Mouse (Mus musculus) cerebellum, postnatal 14 days (tissue): Measurements from ENCODE around the gene Atp6v0c.
"Not testable (repeated sequence)": the region's sequence is repeated elsewhere in the genome, so short reads cannot be mapped to it uniquely, and the experiment has no call there.

Experiments used
- DNase-seq, 2 experiments: peaks; one replicate each; pipeline ENCODE4 v3.0.0; 2021; ENCODE audit warnings: mixed read lengths in 2 of 2

Atp6v0c gene

DNA sequence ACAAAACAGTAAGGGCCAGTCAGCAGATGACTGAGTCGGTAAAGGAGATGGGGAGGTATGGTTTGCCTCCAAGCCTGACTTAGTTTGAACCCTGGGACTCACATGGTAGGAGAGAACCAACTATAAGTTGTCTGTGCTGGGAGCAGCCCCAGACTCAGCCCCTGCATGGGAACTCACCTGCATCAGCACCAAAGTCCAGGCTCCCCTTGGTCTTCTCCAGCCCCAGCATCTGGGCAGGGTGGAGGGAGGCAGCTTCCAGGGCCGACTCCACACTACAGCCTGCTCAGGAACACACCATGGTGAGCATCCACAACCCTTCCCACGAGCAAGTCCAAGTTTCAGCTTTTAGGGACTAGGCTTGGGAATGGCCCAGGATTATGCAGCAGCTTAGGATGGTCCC, 13.1 kb downstream of the Atp6v0c start:
- no peak for DNase-seq

DNA sequence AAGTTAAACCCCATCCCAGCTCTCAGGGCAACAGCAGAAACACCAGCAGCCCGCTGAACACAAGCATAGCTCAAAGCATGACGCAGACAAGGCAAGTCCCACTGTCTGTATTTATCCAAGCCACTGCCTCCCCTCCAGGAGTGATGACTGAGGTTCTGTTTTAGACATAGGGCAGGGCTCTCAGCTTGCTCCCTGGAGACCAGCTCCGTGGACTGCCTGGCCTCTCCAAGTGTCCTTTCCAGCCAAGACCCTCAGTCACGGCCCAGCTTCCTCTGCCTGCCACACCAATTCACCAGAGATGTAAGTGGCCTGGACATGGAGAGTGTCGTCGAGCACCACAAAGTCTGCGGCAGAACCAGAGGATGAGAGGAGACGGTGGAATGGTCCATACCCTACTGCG, 13.8 kb downstream of the Atp6v0c start:
- DNase-seq = no peak

DNA sequence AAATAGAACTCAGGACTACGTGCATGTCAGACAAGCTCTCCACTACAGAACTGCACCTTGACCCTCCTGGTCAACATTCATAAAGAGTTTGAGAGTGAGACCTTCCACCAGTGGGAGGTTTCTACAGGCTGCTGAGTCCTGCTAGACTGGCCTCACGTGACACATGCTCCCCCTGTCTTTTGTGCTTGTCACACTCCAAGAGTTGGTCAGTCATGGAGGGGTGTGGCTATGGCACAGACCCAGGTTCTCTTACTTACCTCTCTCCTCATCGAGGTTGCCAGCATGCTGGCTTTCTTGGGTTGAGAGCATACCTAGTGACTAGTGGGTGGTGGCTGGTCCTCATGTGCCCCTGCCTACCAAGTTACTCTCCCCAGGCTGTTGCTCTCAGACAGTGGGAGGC, 15.0 kb downstream of the Atp6v0c start:
- no peak for DNase-seq

DNA sequence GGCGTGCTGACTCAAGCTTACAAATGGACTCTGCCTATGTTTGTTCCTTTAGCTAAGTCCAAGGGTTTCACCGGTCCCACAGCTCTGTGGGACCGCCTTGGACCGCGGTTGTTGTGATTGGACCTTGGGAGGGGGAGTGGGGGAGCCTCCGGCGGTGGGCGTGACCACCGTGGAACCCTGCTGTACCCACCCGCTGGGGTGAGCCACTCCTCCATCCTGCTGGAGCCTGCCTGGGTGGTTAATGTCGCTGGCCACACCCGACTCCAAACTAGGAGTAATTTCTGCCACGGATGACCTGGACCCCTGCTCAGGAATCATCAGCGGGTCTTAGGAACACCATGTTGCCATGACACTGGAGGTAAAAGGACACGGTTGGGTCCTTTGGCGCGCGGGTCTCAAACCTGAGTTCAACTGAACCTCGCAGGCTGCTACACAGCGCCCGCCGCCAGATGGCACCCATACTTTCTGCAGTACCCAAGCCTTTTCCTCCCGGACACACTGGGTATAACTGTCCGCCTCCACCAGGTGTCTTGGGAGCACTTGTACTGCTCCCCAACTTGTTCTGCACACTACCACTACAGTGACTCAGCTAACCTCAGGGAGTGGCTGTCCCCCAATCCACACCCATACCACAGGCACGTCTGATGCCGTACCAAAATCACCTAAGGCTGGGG, 17.5 kb downstream of the Atp6v0c start:
- DNase-seq = peak; percentile 88 to 91

DNA sequence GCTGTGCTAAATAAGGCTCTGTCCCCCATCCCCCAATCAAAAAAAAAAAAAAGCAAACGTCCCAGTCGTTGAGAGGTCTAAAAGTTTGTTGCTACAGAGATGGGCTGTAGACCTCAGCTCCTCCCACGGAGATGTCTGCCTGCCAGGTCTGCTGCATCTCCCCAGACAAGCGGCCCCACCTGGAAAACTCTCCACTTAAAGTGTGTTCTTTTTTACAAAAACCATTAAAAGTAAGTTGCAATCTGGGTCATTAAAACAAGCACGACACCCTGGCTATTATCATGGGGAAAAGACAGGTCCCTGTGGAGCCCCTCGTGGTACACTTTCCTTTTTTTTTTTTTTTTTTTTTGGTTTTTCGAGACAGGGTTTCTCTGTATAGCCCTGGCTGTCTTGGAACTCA, 18.1 kb downstream of the Atp6v0c start:
- no peak for DNase-seq

DNA sequence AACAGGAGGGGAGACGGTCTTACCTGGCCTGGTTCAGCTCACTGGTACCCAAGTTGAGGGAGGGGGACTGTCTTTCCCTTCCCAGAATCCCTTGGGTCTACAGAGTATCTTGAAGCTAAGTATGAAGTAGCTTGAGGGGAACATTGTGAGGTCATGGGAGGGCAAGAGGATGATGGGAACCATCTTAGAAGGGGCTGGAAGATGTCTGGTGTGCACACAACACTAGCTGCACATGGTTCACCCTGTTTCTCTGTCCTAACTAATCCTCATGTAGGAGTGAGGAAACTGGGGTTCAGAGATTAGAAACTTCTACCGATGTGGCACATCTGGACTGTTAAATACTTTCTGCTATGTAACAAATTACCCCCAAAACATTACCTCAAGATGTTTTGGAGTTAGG, 18.7 kb downstream of the Atp6v0c start, which contains the start of gene Pdpk1:
TSS of gene Pdpk1 (minus strand) at position 101 of the 400 bp plus-strand sequence.
- DNase-seq = no peak

DNA sequence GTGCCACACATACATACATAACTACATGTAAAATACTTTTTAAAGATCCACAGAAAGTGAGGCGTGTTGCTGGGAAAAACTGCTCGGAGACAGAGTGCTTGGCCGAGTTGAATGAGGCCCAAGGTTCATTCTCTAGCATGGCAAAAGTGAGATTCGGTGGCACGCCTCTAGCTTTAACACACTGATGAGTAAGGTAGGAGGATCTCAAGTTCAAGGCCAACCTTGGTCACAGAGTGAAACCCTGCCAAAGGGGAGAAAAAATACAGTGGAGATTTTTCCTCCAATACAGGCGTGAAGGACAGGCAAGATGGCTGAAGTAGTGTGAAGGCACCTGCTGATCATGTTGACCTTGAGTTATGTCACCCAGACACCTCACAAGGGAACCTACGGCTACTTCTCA, 20.1 kb downstream of the Atp6v0c start:
- DNase-seq = no peak

DNA sequence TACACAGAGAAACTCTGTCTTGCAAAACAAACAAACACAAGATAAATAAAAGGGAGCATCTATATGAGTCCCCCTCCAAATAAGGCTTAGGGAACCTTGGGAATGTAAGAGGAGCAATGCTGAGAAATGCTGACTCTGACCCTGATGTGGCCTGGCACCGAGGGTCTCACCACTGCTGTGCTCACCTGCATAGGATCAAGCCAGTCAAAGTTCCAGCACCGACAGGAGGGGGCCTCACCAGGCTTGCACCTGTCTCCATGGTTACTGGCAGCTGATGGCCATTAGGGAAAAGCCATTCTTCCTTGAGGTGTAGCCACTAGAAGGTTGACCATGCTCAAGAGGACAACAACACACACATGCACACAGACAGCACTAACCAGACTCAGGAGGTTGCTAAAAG, 26.6 kb downstream of the Atp6v0c start:
- no peak for DNase-seq

DNA sequence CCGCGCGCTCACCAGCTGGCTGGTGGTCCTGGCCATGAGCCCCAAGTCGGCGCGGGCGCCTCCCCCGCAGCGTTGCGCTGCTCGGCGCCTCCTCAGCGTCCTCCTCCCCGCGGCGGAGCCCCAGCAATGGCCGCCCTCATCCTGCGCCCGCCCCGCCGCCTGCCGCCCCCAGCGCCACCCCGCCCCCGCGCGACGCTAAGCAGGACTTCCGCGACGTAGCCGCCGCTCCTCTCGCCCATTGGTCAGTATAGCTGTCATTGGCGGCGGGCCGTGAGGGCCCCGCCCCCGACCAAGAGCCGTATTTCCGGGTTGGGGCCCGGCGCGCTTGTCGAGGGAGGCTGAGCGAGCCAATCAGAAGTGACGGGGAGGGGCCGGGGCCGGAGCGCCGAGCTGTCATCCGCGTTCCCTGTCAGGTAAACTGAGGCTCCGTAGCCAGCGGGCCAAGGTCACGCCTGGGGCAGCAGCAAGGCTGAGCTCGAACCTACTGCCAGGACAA, 28.0 kb downstream of the Atp6v0c start:
- peak; percentile 98 for DNase-seq

DNA sequence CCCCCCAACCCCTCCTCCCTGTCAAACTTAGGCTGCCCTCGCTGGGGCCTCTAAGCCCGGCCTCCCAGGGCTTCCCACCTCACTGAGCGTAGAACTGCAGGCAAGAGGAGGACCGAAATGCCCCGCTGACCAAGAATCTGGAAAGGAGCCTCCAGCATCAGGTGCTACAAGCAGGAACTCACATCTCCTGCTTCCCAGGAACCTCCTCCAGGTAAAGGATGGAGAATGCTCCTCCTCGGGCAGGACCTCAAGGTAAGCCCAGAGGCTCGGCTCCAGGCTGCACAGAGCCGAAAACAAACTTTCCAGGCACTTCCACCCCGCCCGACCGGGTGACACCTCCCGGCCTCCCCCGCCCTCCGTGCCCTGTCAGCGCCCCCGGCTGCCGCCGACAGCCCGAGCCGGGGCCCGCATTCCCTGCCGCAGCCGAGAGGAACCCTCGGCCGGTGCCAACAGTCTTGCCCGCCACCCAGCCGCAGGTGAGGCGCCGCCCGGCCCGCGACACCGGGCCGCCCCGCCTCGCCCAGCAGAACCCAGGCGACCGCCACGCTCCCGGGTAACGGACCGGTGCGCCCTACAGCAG, 28.6 kb downstream of the Atp6v0c start:
- DNase-seq = no peak

DNA sequence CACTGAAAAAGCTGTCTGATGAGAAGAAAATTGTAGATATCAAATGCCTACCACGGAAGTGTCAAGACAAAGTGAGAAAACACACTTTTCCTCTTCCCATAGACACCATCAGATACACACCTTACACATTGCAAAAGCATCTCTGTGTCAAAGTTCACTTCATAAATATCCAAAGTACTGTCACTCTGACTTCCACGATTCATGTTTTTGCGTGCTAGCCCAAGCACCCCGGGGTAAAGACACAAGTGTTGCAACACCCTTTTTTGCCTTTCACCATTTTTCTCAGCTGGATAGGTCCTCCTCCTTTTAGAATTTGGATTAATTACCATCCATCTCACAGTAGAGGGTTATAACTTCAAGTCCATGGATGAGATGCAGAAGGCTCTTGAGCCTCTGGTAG, 29.5 kb downstream of the Atp6v0c start:
- no peak for DNase-seq

DNA sequence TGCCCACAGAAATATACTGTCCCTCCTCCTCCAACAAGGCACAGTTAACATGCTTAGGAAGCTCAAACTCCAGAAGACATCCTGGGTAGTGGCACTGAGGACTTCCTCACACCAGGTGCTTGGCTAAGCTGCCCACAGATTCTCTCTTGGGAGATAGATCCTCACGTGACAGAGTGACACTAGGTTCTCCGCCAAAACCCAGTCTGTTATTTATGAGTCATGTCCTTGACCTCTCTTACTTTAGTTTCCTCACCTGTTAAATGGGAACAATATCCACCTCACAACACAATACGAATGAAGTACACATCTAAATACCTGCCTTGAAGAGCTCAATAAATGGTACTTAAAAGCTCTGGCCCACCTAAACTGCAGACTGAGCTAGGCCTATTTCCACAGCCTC, 30.2 kb downstream of the Atp6v0c start:
- DNase-seq = no peak

DNA sequence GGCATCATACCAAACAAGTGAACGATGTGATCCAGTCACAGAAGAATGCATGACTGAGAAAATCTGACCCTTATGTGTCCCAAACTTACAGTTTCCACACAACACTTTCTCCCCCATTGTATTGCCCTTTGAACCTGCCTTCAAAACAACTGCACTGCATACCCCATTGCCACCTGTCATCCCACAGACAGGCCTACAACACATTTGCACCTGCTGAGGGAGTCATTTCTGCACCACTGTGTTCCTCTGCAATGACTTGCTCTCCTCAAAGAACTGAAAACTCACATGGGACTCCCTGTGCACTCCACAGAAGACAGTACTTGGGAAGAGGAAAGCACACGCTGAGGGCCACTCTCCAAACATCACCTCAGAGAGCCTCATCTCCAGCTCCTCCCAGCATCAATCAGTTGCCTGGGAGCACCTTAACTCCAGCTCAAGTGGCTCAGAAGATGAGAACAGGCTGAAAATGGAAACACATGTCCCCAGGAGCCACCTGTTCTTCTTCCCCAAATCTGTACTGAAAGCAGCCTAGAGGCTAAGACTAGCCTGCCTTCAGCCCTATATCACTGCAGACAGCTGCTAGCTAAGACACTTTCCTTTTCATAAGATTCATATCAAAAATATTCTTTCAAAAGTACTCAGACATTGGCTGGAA, 32.1 kb downstream of the Atp6v0c start:
- no peak for DNase-seq

DNA sequence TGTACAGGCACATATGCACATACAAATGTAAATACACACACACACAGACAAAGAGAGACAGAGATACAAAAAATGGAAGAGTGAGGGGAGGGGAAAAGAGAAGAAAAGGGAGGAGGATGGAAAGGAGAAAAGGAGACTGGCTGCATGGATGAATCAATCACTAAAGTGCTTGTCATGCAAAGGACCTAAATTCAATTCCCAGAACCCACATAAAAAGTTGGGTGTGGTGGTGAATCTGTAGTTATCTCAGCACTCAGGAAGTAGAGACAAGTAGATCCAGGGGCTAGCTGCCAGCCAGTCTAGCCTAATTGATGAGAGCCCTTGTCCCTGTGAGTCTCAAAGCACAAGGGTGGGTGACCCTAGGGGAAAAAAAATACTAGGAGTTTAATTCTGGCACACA, 35.4 kb downstream of the Atp6v0c start:
- DNase-seq = no peak

DNA sequence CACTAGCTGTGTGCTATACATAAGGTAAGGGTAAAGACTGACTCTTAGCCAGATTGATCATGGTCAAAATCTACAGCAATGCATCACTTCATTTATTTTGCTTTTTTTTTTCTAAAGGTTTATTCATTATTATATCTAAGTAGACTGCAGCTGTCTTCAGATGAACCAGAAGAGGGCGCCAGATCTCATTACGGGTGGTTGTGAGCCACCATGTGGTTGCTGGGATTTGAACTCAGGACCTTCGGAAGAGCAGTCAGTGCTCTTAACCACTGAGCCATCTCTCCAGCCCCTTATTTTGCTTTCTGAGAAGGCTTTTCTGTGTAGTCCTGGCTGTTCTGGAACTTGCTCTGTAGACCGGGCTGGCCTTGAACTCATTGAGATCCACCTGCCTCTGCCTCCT, 36.6 kb downstream of the Atp6v0c start:
- DNase-seq = not testable (repeated sequence)

DNA sequence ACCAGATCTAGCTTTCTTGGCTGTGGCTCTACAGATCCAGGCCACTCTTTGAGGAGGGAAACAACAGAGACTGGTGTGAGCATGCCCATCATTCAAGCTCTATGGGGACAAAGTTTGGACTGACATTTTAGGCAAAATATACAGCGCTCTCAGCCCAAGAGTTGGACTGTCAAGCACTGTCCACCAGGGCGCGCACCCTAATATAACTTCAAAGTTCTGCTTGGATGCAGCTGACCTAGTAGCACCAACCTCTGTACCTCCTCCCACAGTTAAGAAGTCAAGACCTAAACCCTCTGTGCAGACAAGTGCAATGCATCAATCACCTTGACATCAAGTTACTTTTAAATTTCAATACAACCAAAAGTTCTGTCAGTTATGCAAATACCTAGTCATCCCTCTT, 37.9 kb downstream of the Atp6v0c start:
- DNase-seq = no peak

DNA sequence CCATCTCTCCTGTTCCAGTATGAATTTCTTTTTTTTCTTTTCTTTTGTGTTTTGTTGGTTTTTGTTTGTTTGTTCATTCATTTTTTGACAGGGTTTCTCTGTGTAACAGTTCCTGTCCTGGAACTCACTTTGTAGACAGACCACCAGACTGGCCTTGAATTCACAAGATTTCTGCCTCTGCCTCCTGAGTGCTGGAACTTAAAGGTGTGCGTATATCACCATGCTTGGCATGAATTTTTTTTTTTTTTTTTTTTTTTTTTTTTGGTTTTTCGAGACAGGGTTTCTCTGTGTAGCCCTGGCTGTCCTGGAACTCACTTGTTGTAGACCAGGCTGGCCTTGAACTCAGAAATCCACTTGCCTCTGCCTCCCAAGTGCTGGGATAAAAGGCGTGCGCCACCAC, 40.3 kb downstream of the Atp6v0c start:
- not testable (repeated sequence) for DNase-seq

DNA sequence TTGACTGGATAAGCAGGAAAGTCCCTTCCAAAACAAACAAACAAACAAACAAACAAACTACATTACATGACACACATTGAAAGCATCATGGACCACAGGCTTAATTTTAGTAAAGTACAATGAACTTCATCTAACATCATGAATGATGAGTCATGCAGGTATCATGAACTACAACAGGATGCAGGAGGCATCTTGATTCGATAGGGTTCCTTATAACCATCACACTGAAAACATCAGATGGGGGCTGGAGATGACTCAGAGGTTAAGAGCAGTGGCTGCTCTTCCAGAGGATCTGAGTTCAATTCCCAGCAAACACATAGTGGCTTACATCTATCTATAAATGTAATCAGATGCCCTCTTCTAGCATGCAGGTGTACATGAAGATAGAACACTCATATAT, 41.9 kb downstream of the Atp6v0c start:
- no peak for DNase-seq

DNA sequence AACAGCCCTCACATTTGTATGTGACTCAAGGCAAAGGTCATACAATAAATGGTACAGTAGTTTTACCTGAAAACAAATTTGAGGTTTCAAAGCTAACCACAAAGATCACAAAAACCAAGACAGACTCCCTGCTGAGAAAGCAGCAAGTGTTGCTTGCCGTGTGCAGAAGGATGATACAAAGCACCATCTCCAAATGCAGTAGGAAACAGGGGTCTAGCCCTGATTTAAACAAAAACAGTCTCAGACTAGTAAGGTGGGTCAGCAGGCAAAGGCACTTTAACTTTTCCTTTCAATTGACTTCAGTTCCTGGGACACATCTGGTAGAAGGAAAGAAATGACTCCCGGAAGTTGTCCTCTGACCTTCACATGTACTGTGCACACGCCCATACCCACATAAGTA, 42.7 kb downstream of the Atp6v0c start:
- DNase-seq = no peak

DNA sequence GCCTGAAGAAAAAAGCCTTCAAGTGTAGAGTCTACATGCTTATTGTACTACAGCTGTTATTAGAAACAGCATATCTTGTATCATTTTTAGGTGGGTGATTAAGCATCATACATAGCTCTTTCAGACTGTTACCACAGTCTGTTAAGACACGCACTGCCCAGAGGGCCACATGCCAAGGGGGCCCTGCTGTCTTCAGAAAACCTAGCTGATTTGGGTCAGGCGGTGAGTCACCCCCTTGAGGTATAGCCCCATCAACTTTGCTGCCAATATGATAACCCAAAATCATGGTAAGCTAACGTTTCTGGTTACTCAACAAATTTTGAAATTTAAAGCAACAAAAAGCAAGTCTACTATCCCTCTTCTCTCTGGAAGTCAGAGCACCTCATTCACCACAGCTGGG, 50.1 kb downstream of the Atp6v0c start:
- DNase-seq = no peak
